Mouse (Mus musculus) adrenal gland, adult (tissue): Measurements from ENCODE around the gene B2m.
A peak's percentile ranks its signal among the peaks of the same experiment; 100 is the strongest.

Experiments used
- DNase-seq, 2 experiments: peaks; one replicate each; pipeline ENCODE4 v3.0.0; 2022 to 2023; ENCODE audit warnings: low spot score in 1 of 2; ENCODE audit not compliant: inconsistent age in 2 of 2

Gene B2m

GRCm38 (mm10) chr2:122186751-122187150, 39.3 kb downstream of the B2m start:
- no peak for DNase-seq

GRCm38 (mm10) chr2:122191849-122192248, 44.4 kb downstream of the B2m start:
- no peak for DNase-seq

GRCm38 (mm10) chr2:122194509-122194929, 47.0 kb downstream of the B2m start:
- DNase-seq = peak in 1 of 2 experiments; percentile 65

- DNase-seq = peak; percentile 40 to 66
Measured at GRCm38 (mm10) chr2:122201501-122201900, 54.0 kb downstream of the B2m start.
